Mouse (Mus musculus): Measurements from ENCODE around the gene Tfpi. TPM values are rescaled to one million over a fixed set of nuclear protein-coding genes. Genes with fewer than 3 reads are reported as not detected.

Tfpi gene
- polyA plus RNA-seq (2012; rRNA removed) = 12.1 and 12.2 TPM in 2 replicates

DNA sequence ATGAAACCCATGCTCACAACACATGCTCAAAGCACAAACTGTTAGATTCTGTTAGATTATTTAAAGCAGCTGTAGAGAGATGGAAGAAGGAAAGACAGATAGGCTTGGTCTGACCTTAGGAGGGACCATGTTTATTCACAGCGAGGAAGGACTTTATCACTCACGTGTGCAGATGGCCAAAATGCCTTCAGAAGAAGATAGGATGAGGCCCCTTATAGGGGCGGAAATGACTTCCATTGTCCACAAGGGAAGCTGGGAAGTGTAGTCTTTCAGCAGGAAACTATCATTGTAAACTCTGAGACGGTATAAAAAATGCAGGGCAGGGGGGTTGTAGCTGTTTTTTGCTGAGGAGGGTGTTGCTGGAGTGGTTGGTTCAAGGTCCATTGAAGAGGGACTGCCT, at the start of gene Tfpi:
Gene Tfpi (minus strand): TSS at position 199 of the 400 bp plus-strand sequence.

DNA sequence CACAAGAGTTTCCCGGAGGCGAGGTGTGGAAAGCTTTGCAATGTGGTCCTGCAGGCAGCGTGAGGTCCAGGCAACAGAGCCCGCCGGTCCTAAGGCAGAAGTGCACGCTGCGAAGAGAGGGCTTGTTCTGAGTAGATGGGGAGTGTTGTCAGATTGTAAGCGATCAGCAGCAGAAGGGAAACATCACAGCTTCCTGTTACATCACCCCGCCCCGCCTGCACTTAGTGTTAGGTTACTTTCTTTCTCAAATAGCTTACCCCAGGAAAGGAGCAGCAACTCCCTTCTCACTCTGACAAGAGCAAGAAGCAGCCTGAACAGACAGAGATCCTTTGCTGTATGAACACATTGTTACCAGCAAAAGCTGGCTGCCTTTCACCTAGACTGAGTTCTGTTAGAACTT, 51.4 kb downstream of the Tfpi start, which contains the start of gene Calcrl:
Gene Calcrl (minus strand): TSS at position 274 of the 400 bp plus-strand sequence.

Other genes with a start within 250 kb of the Tfpi start
- 2.7 and 3.5 TPM in 2 replicates for gene Calcrl, start 51.4 kb downstream of the Tfpi start, polyA plus RNA-seq (2012; rRNA removed)
- gene Ctnnd1, start 174.0 kb upstream of the Tfpi start, polyA plus RNA-seq (2012; rRNA removed) = 17.6 and 18.0 TPM in 2 replicates
- 0.01 TPM in 1 of 2 replicates, not detected in the other for gene Btbd18, start 182.3 kb upstream of the Tfpi start, polyA plus RNA-seq (2012; rRNA removed)
- gene Selenoh, start 194.0 kb upstream of the Tfpi start, polyA plus RNA-seq (2012; rRNA removed) = 82.1 and 90.7 TPM in 2 replicates
- gene Gm28635, start 201.3 kb upstream of the Tfpi start, polyA plus RNA-seq (2012; rRNA removed) = not detected in 2 replicates
- 13.3 and 14.8 TPM in 2 replicates for gene Med19, start 201.6 kb upstream of the Tfpi start, polyA plus RNA-seq (2012; rRNA removed)
- gene Tmx2, start 202.4 kb upstream of the Tfpi start, polyA plus RNA-seq (2012; rRNA removed) = 22.9 and 29.3 TPM in 2 replicates
- gene Zdhhc5, start 238.4 kb upstream of the Tfpi start, polyA plus RNA-seq (2012; rRNA removed) = 15.8 and 19.0 TPM in 2 replicates